Mouse (Mus musculus) forebrain, embryonic 16.5 days (tissue): ENCODE measurements around the gene Foxp1. TPM values are rescaled to one million over a fixed set of nuclear protein-coding genes. Genes with fewer than 3 reads are reported as not detected.

Experiments
- ATAC-seq: fragments of 200-750 bp; cut with Nextera tagmentation; 2 replicates; pipeline ENCODE4 v1.8.0; 2017; ENCODE audit warnings: mild to moderate bottlenecking, moderate library complexity
- H3K27ac ChIP-seq: fragments of 300-500 bp; sonication (generic); 2 replicates; pipeline ENCODE4 v1.5.1; 2014; ENCODE audit warnings: low read length, control low read depth
- H3K27me3 ChIP-seq: fragments of 300-500 bp; sonication (generic); replicated peaks from 2 replicates; pipeline ENCODE4 v1.6.1; 2014; ENCODE audit warnings: low read length; ENCODE audit not compliant: control insufficient read depth, insufficient read depth
- H3K36me3 ChIP-seq: fragments of 300-500 bp; sonication (generic); 2 replicates; pipeline ENCODE4 v1.6.1; 2014; ENCODE audit not compliant: control insufficient read depth, insufficient read depth
- H3K4me1 ChIP-seq: fragments of 300-500 bp; sonication (generic); replicated peaks from 2 replicates; pipeline ENCODE4 v1.6.1; 2014; ENCODE audit warnings: low read length; ENCODE audit not compliant: control insufficient read depth, insufficient read depth
- H3K4me2 ChIP-seq: fragments of 300-500 bp; sonication (generic); 2 replicates; pipeline ENCODE4 v1.6.1; 2014; ENCODE audit warnings: mild to moderate bottlenecking, low read length, control low read depth
- H3K4me3 ChIP-seq: fragments of 300-500 bp; sonication (generic); replicated peaks from 2 replicates; pipeline ENCODE4 v1.5.1; 2014; ENCODE audit warnings: mild to moderate bottlenecking, low read length, control low read depth
- H3K9ac ChIP-seq: fragments of 300-500 bp; sonication (generic); replicated peaks from 2 replicates; pipeline ENCODE4 v1.6.1; 2014; ENCODE audit warnings: low read depth, low read length, control low read depth
- H3K9me3 ChIP-seq: fragments of 300-500 bp; sonication (generic); 2 replicates; pipeline ENCODE4 v1.6.1; 2016; ENCODE audit warnings: low read length; ENCODE audit not compliant: control insufficient read depth
- WGBS: fragments of 180-500 bp; shearing (Covaris S2); extraction: QIAGEN DNeasy Blood & Tissue Kit; methylation state at CpG from one replicate; pipeline ENCODE4 v1.1.7; 2014; 5-methylcytosine and 5-hydroxymethylcytosine counted together
- polyA plus RNA-seq: library from polyadenylated mRNA; unstranded; fragments of >200 nt; fragmentation: Nextera tagmentation; extraction: Ambion mirVana; gene quantifications from 2 replicates; pipeline ENCODE4 v1.2.1, GENCODE M21; 2015

The Foxp1 gene
- polyA plus RNA-seq, 1 experiment from 2014 or later = 123 TPM

GRCm38 (mm10) chr6:99159452-99160347 is 362.8 kb downstream of the Foxp1 start:
- no peak for ATAC-seq
- peaks cover 4% of the 10 kb centered on the region for H3K4me1 ChIP-seq
- H3K4me3 ChIP-seq = no peak overlapping the region
- no peak overlapping the region for H3K9ac ChIP-seq
- no peaks in the 10 kb centered on the region for H3K36me3 ChIP-seq
- no peak overlapping the region for H3K4me2 ChIP-seq
- no peaks in the 10 kb centered on the region for H3K9me3 ChIP-seq
- H3K27ac ChIP-seq = no peak overlapping the region
- H3K27me3 ChIP-seq = no peaks in the 10 kb centered on the region
- WGBS = 67% methylated on average over 23 of the region's 23 CpGs

- WGBS = 93% methylated on average over 4 of the region's 4 CpGs
- Histone ChIP-seq H3K9ac (no peak overlapping the region), H3K4me1 (no peaks in the 10 kb centered on the region), H3K27me3 (no peaks in the 10 kb centered on the region), H3K36me3 (no peaks in the 10 kb centered on the region), H3K9me3 (no peaks in the 10 kb centered on the region), H3K4me2 (no peak overlapping the region), H3K4me3 (no peak overlapping the region), H3K27ac (no peak overlapping the region)
- no peak for ATAC-seq
Observed at GRCm38 (mm10) chr6:99153682-99154081, 368.8 kb downstream of the Foxp1 start.

DNA sequence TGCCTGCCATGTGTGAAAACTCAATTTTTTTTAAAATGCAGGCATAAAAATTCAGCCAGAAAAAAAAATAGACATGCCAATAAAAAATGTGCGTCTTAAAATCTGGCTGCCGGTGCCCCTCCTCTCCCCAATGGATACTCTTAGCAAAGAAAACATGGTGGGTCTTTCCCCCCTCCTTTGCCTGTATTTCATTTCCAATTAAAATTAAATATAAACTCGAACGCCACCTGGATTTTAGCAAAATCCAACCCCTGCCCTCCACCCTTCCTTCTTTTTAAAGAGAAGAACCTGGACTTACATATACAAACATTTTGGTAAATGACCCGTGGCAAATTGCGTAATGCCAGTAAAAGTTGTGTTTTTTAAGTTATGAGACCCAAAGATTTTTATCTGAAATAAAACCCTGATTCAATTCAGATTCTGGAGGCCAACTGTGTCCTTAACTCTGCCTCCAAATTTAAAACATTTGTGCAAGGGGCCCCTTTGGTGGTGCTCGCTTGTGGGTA is 376.1 kb downstream of the Foxp1 start:
- no peaks in the 10 kb centered on the region for H3K27me3 ChIP-seq
- no peaks in the 10 kb centered on the region for H3K9me3 ChIP-seq
- H3K9ac ChIP-seq = no peak overlapping the region
- no peaks in the 10 kb centered on the region for H3K36me3 ChIP-seq
- WGBS = 86% methylated on average over 7 of the region's 7 CpGs
- H3K4me2 ChIP-seq = no peak overlapping the region
- no peak overlapping the region for H3K4me3 ChIP-seq
- no peaks in the 10 kb centered on the region for H3K4me1 ChIP-seq
- H3K27ac ChIP-seq = no peak overlapping the region
- no peak for ATAC-seq

DNA sequence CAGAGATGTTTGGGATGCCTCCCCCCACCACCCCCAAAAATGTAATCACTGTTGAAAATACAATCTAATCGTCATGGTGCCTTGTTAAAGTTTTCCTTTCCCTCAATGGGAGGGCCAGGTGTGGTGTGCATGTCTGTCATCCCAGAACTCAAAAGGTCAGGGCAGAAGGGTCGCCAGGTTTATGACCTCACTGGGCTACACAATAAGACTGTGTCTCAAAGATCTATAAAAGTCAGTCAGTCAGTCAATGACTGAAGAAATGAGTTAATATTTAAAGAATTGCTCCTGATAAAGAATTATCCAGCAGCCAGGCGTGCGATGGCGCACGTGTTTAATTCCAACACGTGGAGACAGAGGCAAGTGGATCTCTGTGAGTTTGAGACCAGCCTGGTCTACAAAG is 377.5 kb downstream of the Foxp1 start:
- Histone ChIP-seq H3K27me3 (no peaks in the 10 kb centered on the region), H3K4me3 (no peak overlapping the region), H3K9ac (no peak overlapping the region), H3K4me2 (no peak overlapping the region), H3K27ac (no peak overlapping the region), H3K4me1 (no peaks in the 10 kb centered on the region), H3K36me3 (no peaks in the 10 kb centered on the region), H3K9me3 (no peaks in the 10 kb centered on the region)
- WGBS = 92% methylated on average over 7 of the region's 7 CpGs
- no peak for ATAC-seq

GRCm38 (mm10) chr6:99143756-99144036 is 378.8 kb downstream of the Foxp1 start:
- H3K4me3 ChIP-seq = no peak overlapping the region
- no peak for ATAC-seq
- H3K4me1 ChIP-seq = no peaks in the 10 kb centered on the region
- H3K9ac ChIP-seq = no peak overlapping the region
- H3K36me3 ChIP-seq = no peaks in the 10 kb centered on the region
- 79% methylated on average over 4 of the region's 4 CpGs for WGBS
- H3K27me3 ChIP-seq = no peaks in the 10 kb centered on the region
- no peak overlapping the region for H3K27ac ChIP-seq
- no peaks in the 10 kb centered on the region for H3K9me3 ChIP-seq
- no peak overlapping the region for H3K4me2 ChIP-seq

DNA sequence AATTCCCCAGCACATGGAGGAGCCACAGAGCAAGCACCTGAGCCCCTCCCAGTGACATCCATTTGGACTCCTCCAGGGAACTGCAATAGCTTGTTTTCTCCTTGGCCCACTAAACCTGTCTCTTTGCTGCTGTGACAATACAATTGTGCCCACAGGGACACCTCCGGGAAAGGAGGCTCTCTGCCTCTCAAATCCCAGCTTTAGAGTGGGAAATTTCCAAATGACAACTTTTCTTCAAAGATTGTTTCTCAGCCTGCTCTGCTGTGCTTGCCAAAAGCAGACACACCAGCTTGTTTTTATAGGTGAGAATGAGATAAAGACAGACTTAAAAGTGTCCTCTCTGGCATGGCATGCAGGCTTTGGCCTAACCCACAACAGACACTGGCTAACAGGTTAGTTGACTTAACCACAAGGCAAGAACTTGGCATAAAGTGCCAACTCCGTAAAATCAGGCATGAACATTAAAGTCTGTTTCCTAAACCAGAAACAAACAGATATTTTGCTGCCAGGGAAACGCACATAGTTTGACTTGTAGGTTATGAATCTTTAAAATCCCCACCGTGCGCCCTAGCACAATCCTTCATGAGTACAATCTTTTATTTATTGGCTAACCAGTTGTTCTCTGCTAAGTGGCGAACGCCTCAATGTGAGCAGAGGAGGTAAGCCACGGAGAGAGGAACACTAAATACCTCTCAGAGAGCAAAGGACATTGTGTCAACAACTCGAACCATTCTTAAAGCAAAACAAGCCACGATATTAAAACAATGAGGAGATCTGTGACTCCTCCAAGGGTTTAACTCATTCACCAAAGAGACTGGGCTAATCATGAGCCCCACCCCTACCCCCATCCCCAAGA is 379.4 kb downstream of the Foxp1 start:
- no peaks in the 10 kb centered on the region for H3K9me3 ChIP-seq
- H3K27me3 ChIP-seq = no peaks in the 10 kb centered on the region
- H3K36me3 ChIP-seq = no peaks in the 10 kb centered on the region
- no peak overlapping the region for H3K27ac ChIP-seq
- WGBS = 64% methylated on average over 10 of the region's 10 CpGs
- no peak for ATAC-seq
- no peaks in the 10 kb centered on the region for H3K4me1 ChIP-seq
- no peak overlapping the region for H3K4me2 ChIP-seq
- no peak overlapping the region for H3K9ac ChIP-seq
- no peak overlapping the region for H3K4me3 ChIP-seq

GRCm38 (mm10) chr6:99138041-99138440 is 384.5 kb downstream of the Foxp1 start:
- Histone ChIP-seq H3K9me3 (no peaks in the 10 kb centered on the region), H3K27ac (no peak overlapping the region), H3K9ac (no peak overlapping the region), H3K4me1 (peaks cover 16% of the 10 kb centered on the region), H3K27me3 (no peaks in the 10 kb centered on the region), H3K4me2 (no peak overlapping the region), H3K4me3 (no peak overlapping the region), H3K36me3 (no peaks in the 10 kb centered on the region)
- ATAC-seq = no peak
- 56% methylated on average over 11 of the region's 11 CpGs for WGBS

GRCm38 (mm10) chr6:99137071-99137470 is 385.4 kb downstream of the Foxp1 start:
- Histone ChIP-seq H3K4me2 (no peak overlapping the region), H3K27me3 (no peaks in the 10 kb centered on the region), H3K27ac (no peak overlapping the region), H3K4me3 (no peak overlapping the region), H3K9ac (no peak overlapping the region), H3K4me1 (peaks cover 16% of the 10 kb centered on the region), H3K9me3 (no peaks in the 10 kb centered on the region), H3K36me3 (no peaks in the 10 kb centered on the region)
- 0 out of 2 replicates have a peak, but pooled peaks have one; percentile 36 for ATAC-seq
- 40% methylated on average over 11 of the region's 11 CpGs for WGBS

- H3K4me3 ChIP-seq = no peak overlapping the region
- H3K27me3 ChIP-seq = no peaks in the 10 kb centered on the region
- WGBS = 21% methylated on average over 11 of the region's 11 CpGs
- no peak overlapping the region for H3K4me2 ChIP-seq
- peaks cover 16% of the 10 kb centered on the region for H3K4me1 ChIP-seq
- no peak for ATAC-seq
- H3K9me3 ChIP-seq = no peaks in the 10 kb centered on the region
- H3K9ac ChIP-seq = no peak overlapping the region
- no peak overlapping the region for H3K27ac ChIP-seq
- no peaks in the 10 kb centered on the region for H3K36me3 ChIP-seq
Observed at GRCm38 (mm10) chr6:99135938-99136729, 386.4 kb downstream of the Foxp1 start.
